9 mouse cellular contexts compared by ENCODE assay signal in the genomic region with DNA sequence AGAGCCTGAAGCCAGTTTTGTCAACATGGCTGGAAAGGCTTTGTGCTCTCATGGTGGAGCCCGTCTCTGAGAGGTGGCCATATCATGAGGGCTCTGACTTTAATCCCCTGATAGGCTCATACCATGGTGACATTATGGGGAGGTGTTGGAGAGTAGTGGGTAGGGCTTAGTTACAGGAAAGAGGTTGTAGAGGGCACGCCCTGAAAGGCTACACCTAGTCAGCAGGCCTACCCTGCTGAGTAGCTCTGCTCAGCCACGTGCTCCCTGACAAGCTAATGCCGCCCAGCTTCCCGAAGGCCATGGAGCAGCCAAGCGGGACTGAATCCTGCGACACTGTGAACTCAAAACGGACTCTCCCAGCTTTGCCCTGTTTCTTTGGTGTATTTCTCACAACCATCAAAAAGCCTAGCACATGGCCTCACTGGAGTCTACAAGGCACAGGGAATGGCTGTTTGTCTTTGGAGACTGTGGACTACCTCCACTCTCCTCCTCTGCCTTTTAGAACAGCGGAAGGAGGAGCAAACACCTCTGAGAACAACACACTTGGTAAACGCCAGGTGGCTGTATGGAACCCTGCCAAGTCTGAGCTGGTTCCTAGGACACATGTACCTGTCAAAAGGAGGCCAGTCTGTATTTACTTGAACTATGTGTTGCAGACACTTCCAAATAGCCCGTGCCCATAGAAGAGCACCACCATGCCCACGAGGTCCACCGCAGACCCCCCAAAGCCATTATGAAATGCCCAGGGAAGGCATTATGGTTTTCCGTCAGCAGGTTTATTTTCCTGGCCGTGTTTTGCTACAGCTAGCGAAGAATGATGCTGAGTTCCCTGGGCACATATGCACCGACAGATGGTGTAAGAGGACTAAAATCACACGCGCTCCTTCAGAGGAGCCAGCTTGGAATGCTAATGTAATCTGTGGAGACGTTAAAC.
DNase-seq lines count a peak whose midpoint lies in the region; ATAC-seq lines count a peak whose summit lies in the region.
"Had no signal": no experiment of that assay in that cellular context is flagged by ENCODE, and none has a peak within 500 bp of the region (broad histone marks: within the 10 kb centered on the region; RNA-seq: fewer than 3 reads in every experiment).

No protein-coding gene starts in this region.

- no peak overlapping the region for H3K27ac ChIP-seq in intestine, embryonic 14.5 days (ENCODE audit: low read depth)
- peak overlapping the region; percentile 55 for H3K27ac ChIP-seq in midbrain, embryonic 14.5 days (replicated peaks; ENCODE audit: low read depth, low read length)
- H3K27ac ChIP-seq: liver, embryonic 13.5 days had no signal

- WGBS in intestine, embryonic 14.5 days, result 74% methylated on average over 20 of the region's 20 CpGs
- 58% methylated on average over 20 of the region's 20 CpGs for WGBS in midbrain, embryonic 14.5 days

- no peak overlapping the region for H3K9ac ChIP-seq in intestine, embryonic 14.5 days (ENCODE audit: low read length)
- H3K9ac ChIP-seq in midbrain, embryonic 14.5 days (replicated peaks; ENCODE audit: low read length), result no peak overlapping the region
- H3K9ac ChIP-seq: liver, embryonic 13.5 days had no signal

- H3K9me3 ChIP-seq in intestine, embryonic 14.5 days (ENCODE audit: control insufficient read depth, low read length), result no peaks in the 10 kb centered on the region
- H3K9me3 ChIP-seq in midbrain, embryonic 14.5 days (ENCODE audit: control insufficient read depth, low read length), result no peaks in the 10 kb centered on the region
- H3K9me3 ChIP-seq: liver, embryonic 13.5 days had no signal

- H3K4me1 ChIP-seq in intestine, embryonic 14.5 days (replicated peaks; ENCODE audit: control insufficient read depth, insufficient read depth, low read length), result peaks cover 3% of the 10 kb centered on the region; the same call in 1 of the 2 replicates
- H3K4me1 ChIP-seq in midbrain, embryonic 14.5 days (ENCODE audit: control insufficient read depth, insufficient read depth, low read length), result peaks cover 9% of the 10 kb centered on the region; the same call in 1 of the 2 replicates

- H3K27me3 ChIP-seq in intestine, embryonic 14.5 days (replicated peaks; ENCODE audit: control insufficient read depth, insufficient read depth, low read length), result no peaks in the 10 kb centered on the region
- no peaks in the 10 kb centered on the region for H3K27me3 ChIP-seq in midbrain, embryonic 14.5 days (ENCODE audit: control insufficient read depth, insufficient read depth, low read length)
- H3K27me3 ChIP-seq: liver, embryonic 13.5 days had no signal

- DNase-seq in embryo, embryonic 11 days, result peak; percentile 25
- DNase-seq in embryo, embryonic 10.5 days (ENCODE audit: low spot score), result no peak
- peak; percentile 93 to 95 for DNase-seq in cerebellum, postnatal 14 days
- no peak for DNase-seq in intestine, embryonic 14.5 days (ENCODE audit: low spot score)
- peak; percentile 42 to 51 for DNase-seq in layer of hippocampus, postnatal 25 days (ENCODE audit: extremely low spot score in 1 of 2, low spot score in 1 of 2)
- DNase-seq in midbrain, embryonic 14.5 days, result peak; percentile 71
- DNase-seq in adrenal gland, postnatal 36 days, result no peak
- no peak for DNase-seq in heart, adult 18-20 months
- DNase-seq: liver, embryonic 13.5 days had no signal

- H3K4me3 ChIP-seq in intestine, embryonic 14.5 days (ENCODE audit: low read depth, low read length), result no peak overlapping the region
- no peak overlapping the region for H3K4me3 ChIP-seq in midbrain, embryonic 14.5 days (replicated peaks; ENCODE audit: low read depth, low read length)
- H3K4me3 ChIP-seq: liver, embryonic 13.5 days had no signal

- H3K4me2 ChIP-seq in intestine, embryonic 14.5 days (ENCODE audit: low read length), result no peak overlapping the region
- H3K4me2 ChIP-seq in midbrain, embryonic 14.5 days (ENCODE audit: low read length), result no peak overlapping the region
- H3K4me2 ChIP-seq: liver, embryonic 13.5 days had no signal

- no peaks in the 10 kb centered on the region for H3K36me3 ChIP-seq in intestine, embryonic 14.5 days (ENCODE audit: control insufficient read depth, insufficient read depth, low read length)
- H3K36me3 ChIP-seq in midbrain, embryonic 14.5 days (ENCODE audit: control insufficient read depth, insufficient read depth, low read length), result no peaks in the 10 kb centered on the region
- H3K36me3 ChIP-seq: liver, embryonic 13.5 days had no signal

- ATAC-seq in intestine, embryonic 14.5 days (replicated peaks; ENCODE audit: low FRiP score, low TSS enrichment, low read depth), result 0 out of 2 replicates have a peak, but pooled peaks have one; percentile 62
- 0 out of 2 replicates have a peak, but pooled peaks have one; percentile 34 for ATAC-seq in midbrain, embryonic 14.5 days (ENCODE audit: low FRiP score, low TSS enrichment)

Comparison
In these comparisons a context has a peak if more than half of its experiments do, and no peak if none do; other contexts are left out.
1. DNase-seq: peak in embryo, embryonic 11 days (single experiment), cerebellum, postnatal 14 days (2 of 2), layer of hippocampus, postnatal 25 days (2 of 2) and midbrain, embryonic 14.5 days (single experiment); none in embryo, embryonic 10.5 days (single experiment), intestine, embryonic 14.5 days (single experiment), adrenal gland, postnatal 36 days (0 of 2) and heart, adult 18-20 months (0 of 2).